Mouse (Mus musculus): ENCODE results near the gene Srbd1.

Gene Srbd1

DNA sequence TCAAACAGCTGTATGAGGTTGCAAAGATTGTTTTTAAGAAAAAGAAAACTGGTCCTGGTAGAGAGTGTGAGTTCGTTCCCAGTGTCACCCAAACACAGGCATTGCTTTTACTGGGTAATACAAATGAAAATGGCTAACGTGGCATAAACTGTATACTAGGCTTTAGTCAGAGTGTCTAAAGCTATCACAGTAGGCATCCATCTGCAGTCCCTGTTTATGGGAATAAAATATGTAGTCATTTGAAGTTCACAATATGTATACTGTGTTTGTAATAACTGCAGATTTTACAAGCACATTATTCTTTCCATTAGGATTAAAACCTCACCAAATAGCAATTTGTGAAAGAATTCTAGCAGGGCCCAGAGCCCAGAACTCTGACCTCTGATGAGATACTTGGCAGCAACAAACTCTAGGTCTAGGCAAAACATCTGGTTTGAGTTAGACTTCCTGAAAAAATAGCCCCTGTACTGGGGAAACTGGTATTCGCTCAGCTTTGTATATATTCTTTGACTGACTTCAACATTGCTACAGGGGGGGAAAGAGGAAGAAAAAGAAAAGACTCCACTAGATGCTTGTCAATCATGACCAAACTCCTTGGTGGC is 112.8 kb downstream of the Srbd1 start:
- no peak for DNase-seq

DNA sequence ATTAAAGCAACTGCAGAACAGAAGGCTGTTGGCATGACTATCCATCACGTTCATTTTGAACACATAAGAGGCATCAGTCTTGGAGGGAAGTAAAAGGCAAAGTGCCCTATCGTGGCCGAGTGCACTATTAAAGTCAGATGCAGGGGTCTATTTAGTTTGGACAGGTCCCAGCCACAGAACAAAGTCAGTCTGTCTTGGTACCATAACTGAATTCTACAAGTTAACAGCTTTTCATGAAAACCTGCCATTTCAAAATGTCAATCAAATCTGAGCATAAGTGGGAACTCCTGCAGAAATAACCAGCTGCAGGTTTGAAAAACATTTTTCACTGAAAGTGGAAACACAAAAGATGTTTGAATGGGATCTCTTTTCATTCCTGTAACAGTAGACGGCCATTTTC is 115.0 kb downstream of the Srbd1 start:
- no peak for DNase-seq

DNA sequence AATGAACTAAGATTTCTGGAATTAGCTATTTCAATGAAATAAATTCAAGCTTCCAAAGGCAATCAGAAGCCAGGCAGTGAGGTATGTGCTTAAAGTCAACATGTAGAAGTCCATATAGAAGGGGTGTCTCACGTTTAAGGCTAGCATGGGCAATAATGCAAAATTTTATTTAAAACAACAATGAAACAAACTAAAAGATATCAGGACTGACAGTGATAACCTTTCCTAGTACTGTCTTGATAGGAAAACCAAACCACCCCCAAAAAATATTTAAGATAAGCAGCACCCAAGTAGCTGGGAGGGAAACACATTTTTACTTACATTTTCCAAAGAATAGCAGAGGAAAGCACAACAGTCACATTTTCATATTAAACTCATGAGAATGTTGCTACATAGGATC is 115.8 kb downstream of the Srbd1 start:
- no peak for DNase-seq

DNA sequence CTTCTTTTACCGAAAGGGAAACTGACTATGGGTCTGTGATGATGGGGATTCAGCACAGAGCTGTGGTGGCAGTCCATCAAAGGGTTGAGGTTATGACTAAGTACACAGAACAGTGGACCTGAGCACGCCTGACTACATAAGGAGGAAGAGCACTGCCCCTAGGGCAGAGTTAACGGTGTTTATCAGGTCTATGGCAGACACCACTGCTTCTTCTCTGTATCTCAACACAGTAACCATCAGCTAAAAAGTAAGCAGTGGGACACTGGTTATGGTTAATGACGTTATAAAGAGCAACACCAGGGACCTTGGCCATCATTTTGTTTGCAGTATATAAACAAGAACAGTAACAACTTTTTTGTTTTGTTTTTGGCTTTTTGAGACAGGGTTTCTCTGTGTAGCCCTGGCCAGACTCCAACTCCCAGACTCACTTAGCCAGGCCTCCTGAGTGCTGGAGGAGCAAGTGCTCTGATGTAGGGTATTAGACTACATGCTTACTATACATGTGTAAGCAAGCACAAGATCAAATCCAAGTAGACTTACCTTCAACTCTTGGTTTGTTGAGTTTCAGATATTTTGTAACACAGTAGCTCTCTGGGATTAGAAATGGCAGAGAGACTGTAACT is 117.3 kb downstream of the Srbd1 start:
- no peak for DNase-seq

DNA sequence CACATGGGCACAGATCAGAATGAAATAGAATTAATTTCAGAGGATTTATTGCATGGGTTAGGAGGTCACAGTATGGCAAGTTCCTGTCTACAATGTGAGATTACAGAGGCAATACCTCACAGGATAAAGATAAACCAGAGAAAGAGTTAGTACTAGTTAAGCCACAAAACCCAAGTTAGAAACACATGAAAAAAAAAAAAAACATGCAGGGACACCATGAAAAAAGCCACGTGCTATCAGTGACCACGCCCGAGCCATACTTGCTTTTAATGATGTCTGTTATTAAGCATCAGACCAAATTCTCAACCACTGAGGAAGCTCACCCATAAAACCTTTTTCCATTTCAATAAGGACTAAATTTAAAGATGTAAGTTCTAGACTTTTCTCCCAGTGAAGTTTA is 120.4 kb downstream of the Srbd1 start:
- no peak for DNase-seq

DNA sequence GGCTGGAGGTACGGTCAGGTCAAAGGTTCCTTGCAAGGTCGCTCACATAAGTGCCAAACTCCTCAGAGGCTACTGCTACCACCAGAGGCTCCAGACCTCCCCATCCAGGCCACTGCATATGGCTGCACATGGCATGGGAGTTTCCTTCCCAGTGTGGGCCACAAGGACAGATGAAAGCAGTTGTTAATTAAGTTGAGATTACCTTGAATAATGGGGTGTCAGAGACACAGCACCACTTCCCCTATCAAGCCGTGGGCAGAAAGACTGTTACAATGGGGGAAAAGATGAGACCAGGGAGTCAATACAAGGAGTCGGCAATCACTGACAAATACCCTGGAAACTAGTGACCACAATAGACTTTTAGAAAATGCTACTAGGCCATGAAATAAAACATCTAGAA is 122.6 kb downstream of the Srbd1 start:
- no peak for DNase-seq

DNA sequence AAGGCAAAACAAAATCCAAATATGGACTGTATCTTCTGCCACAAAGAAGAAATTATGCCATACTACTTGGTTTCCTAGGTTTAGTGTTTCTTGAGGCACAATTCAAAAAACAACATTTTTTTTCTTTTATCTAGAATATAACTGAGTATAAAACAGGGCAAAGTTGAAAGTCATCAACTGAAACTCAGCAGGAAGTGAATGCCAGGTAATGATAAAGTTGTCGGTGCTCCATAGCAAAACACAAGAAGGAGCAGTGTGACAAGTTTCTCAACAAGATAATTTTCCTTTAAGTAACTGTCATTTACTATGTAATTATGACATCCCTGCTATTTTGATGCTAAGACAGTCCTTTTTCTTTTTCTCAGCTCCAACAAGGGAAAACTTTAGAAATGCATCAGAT is 123.2 kb downstream of the Srbd1 start:
- DNase-seq, result no peak

DNA sequence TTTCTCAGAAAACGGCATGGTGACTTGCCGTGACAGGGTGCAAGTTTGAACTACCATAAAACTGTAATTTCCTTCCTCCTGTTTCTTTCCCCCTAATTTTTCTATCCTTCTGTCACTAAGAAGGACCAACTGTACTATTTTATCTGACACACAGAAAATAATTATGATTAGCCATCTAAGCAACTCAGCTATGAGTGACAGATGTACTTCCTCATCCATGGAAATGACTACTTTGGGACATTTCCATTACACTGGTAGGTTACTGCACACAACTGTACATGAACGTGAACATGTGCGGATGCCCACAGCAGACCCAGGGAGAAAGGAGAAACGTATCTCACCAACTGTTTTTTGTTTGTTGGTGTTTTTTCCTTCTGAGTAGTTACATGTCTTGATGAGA is 123.7 kb downstream of the Srbd1 start:
- no peak for DNase-seq

DNA sequence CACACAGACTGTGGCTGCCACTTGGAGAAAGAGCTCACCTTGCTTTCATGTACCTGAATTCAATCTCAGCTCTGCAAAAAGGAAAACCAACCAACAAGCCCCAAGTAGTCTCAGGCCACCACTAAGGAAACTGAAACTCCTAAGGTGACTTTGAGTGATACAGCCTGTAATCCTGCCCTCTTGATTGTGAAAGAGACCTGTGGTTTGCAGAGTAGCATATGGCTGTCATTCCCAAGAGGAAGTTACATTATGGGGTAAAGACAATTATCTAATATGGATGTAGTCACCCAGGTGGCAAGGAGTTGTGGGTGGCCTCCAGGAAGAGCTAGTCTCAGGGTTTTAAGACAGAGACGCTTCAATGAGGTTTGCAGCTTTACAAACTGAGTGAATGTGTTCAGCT is 125.2 kb downstream of the Srbd1 start:
- no peak for DNase-seq

DNA sequence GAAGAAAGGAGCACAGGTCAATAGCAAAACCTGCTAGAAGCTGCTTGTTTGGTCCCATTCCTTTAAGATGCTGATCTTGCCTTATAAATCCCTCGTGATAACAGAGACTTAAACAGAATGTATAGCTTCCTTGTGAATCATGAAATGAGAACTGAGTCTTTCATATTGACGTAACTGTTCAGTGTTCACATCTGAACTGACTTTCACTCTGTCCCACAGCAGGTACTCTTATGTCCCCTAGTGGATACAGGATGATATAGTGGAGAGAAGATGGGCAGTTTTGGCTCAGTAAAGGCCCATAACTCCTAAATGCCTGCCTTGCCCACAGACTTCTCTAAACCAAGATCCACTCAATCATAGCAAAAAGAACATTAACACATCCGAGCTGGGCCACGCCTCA is 130.7 kb downstream of the Srbd1 start:
- no peak for DNase-seq

DNA sequence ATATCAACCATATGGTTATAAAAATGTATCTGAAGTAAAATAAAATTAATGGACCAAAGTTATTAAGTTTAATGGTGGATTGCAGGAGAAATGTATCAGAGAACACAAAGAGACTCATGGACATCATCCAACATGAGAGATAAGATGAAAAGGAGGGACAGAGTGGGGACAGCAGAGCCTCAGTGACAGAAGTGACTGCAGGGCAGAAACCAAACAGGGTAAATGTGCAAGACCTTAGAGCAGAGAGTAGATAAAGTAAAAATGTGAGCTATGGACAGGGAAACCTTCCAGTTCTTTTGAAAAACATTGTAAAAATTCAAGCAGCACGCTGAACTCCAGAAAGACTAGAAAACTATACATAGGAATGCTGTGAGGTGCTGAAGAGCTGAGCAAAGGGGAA is 132.4 kb downstream of the Srbd1 start:
- no peak for DNase-seq

DNA sequence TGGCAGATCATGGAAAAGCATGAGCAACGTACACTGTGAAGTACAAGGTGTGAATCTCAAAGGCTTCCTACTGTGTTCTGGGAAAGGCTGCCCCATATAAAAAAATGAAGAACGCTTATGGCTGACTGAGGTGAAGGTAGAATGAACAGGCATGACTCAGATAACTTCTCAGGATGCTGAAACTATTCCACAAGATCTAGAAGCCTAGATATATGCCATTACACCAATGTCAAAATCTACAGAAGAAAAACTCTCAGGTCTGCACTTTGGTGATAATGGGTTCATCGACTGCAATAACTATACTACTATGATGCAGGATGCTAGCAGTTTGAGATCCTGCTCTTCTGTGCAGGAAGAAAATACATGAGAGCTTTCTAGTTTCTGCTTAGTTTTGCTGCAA is 133.1 kb downstream of the Srbd1 start:
- no peak for DNase-seq

DNA sequence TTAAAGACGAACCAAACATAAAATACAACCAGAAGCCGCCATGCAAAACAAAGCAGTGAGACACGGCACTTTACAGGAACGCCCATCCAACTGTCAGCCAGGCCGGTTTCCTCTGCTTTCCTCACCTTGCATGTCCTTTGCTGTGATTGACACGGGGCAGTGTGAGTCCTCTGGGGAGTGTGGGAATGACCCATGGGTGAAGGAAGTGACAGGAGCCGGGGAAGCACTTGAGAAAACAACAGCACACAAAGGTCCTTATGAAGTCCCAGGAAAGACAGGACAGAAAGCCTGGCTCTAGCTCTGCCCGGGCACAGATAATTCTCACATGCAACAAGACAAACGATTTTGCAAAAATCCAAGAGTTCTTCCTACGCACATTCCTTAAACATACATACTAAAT is 136.6 kb downstream of the Srbd1 start:
- DNase-seq, result no peak

DNA sequence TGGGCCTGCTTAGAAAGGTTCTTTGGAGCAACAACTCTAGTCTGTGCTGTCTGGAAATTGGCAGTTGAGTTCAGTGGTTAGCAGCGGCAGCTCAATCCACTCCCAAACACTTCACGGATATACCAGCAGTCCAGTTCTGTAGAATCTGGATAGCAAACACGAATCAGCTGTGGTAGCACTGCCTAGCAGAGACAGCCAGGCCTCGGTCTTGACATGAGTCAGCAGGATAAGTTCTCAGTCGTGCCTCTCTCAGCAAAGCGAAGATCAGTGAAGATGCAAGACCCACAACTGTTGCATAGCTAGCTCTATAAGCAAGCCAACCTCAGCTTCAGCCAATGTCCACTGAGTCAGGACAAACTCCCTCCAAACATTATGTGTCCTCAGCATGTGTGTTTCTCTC is 142.9 kb downstream of the Srbd1 start:
- no peak for DNase-seq

DNA sequence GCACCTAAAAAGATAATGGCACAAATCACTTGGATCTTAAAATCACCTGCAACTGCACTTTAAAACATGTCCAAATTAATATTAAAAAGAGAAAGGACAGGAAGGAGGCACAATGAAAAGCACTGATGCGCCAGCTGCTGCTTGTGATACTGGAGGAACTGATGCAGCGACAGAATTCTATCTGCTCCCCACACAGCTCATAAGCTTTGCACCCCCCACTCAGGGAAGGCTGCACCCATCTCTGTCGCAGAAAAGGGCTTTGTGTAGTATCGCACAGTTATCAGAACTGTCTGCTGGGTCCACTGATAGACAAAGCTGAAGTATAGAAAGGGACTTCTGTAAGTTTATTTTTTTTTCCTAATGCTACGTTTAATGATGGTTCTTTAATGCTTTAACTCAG is 143.3 kb downstream of the Srbd1 start:
- no peak for DNase-seq

DNA sequence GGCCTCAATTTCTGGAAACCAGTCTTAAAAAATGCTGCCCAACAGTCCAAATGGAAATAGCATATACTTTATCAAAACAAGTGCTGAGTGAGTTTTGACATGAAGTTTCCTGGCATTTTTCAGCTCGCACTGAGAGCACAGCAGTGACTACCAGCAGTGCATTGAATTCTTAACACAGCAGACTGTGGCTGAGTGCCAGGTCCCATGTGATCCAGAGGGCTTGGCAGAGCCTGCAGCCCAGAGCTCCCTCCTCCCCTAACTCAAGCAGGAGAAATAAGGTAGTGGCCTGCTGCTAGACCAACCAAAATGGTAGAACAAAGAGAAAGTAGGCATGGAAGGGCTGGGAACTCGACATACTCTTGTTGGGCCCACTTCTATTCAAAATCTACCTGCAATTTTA is 149.2 kb downstream of the Srbd1 start:
- DNase-seq, result no peak

DNA sequence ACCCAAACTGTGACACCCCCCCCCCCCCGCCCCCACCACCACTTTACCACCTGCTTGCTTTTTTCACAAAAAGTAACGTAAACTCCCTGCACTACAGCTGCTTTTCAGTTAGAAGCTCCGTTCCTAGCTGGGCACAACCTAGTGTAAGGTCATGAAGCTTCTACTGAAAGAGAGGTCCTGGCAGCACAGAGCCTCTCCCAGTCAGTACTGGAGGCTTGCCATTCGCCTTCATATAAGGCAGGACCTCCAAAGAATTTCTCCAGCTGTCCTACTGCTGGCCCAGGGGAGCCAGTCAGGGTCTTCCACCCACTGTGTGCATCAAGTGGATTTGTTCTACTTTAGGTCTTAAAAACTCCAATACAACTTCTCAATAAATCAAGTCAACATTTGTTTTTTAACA is 149.9 kb downstream of the Srbd1 start:
- no peak for DNase-seq

DNA sequence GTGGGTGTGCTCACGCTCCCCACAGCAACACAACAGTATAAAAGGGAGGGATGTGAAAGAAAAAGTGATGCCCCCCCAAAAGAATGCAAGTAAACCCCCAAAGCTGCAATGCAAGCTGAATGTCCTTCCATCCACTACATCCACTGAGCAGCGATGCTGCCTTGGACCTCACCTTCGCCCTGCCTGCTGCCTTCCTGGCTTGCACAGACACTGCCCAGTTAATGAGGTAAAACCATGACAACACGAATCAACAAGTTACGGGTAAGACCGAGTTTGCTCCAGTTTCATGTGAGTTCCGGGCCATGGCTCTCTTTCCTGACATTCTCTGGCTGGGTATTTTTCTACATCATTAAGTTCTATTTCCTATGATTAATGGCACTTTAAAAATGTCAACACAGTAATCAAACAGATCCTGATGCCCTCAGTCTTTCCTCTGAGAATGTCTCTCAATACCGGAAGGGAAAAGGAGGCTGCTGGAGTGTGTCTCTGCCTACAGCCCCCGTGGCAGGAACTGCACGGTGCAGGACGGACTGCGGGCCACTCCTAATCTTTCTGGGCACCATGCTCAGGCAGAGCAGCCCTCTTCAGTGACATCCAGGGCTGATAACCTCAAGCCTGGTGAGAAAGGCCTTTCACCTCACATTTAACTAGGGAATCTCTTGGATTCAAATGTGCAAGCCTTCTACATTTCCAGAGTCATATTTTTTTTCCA is 155.8 kb downstream of the Srbd1 start:
- no peak for DNase-seq

DNA sequence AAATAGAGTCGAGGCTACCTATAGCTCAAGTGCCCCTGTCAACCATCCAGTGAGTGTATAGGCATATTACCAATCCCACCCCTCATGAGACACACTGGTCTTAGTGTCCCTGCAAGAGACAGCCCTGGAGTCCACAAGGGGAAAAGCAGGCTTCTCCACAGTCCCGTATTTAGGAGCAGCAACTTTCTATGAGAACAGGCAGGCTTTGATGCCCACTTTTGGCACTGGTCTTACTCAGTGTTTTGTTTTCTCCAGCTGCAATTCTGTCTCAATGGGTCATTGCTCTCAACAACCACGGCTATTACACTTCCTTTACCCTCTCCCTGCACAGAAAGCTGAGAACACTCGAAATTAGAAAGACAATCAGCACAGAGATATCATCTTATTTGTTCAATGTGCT is 157.4 kb downstream of the Srbd1 start:
- no peak for DNase-seq

DNA sequence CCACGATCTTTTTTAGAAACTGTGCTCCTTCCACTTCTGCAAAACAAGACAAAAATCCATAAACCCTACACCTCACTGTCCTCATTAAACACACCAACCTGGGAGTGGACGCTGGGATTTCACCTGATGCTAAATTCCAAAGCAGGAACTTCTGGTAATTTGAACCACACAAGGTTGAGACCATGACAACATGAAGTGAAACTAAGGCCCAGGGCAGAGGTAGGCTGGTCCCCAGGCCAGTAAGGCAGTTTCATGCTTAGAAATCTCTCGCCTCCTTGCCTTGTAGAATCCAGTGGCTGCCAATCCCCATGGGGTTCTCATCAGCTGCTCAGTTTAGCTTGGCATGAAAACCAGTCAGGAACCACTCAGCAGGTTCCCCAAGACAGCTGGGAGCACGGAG is 158.4 kb downstream of the Srbd1 start:
- no peak for DNase-seq

DNA sequence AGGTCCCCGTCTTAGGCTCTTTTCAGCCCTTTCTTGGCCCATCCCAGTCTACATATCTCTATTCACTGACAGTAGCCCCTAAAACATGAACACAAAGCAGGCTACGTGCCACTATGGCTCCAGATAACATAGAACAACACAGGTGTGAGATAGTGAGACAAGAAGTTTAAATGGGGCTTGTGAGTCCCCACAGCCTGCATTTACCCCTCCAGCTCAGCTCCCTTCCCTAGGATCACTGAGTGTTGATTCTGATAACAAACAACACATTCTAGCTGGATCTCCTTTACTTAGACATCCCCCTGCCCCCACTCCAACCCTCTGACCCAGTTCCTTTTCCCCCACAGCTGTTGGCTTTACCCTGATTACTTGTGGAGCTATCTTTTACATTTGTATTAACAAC is 158.8 kb downstream of the Srbd1 start:
- no peak for DNase-seq

DNA sequence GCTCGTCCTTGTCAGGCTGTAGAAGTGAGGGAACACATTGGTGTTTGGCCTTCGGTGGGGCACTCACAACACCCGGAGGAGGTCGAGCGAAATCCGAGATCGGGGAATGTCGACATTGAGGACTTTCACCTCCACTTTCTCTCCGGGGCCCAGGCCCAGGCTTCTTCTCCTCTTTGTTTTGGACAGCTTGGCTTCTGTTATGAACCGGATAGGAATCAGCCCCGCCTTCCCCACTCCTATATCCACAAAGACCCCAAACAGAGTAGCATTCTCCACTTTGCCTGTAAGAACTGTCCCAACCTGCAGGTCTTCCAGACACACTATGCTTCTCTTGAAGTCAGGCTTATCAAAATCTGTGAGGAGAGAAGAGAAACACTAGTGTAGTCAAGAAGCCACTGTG is 159.8 kb downstream of the Srbd1 start:
- DNase-seq, result no peak

DNA sequence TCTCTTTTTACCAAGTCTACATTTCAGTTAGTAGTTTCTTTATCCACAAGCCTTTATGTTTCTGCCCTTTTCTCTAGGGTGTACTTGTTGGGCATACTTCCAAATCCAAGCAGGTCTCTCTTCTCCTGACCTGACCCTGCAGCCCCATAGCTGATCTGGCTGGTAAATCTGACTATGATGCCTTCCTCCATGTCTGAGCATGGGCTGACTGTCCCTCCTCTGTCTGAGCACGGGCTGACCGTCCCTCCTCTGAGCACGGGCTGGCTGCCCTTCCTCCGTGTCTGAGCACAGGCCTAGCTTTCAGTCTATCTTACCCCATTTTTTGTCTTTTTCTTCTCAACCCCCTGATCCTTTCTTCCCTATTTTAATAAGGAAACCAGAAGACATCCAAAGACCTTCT is 162.7 kb downstream of the Srbd1 start:
- DNase-seq, result no peak

DNA sequence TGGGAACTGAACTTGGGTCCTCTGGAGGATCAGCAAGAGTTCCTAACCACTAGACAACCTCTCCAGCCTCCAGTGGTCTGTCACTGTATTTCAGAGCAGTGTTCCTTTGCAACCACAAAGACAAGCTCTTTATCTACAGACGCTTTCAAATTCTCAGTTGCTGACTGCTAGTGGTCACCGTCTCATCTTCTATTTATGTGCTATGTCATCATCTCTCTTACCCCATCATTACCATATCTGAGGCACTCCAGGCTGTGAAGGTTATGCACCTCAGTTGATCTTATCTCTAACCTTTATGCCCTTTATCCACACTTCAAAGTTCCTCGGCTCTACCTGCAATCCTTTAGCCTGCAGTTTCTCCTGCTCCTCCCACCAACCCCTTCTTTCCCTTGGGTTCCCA is 163.1 kb downstream of the Srbd1 start:
- DNase-seq, result no peak

DNA sequence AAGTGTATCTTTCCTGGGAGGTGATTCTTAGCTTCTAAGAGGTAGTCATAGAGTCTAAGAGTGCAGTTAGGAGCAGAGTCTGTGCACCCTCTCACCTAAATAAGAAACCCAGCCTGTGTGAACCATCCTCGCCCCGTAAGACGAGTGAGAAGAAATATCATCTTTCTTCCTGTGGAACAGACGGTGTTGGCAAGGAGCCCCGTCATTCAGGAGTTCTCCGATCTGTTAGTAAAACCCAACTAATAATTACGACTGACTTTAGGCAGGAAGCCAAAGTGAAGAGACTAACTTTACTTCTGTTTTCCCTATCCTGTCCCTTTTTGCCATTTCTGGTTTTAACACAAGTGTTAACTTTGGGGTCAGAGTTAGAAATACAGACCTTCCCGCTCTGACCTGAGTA is 166.1 kb downstream of the Srbd1 start:
- DNase-seq, result no peak
